Mouse (Mus musculus): ENCODE data around the gene Rai14.

DNA sequence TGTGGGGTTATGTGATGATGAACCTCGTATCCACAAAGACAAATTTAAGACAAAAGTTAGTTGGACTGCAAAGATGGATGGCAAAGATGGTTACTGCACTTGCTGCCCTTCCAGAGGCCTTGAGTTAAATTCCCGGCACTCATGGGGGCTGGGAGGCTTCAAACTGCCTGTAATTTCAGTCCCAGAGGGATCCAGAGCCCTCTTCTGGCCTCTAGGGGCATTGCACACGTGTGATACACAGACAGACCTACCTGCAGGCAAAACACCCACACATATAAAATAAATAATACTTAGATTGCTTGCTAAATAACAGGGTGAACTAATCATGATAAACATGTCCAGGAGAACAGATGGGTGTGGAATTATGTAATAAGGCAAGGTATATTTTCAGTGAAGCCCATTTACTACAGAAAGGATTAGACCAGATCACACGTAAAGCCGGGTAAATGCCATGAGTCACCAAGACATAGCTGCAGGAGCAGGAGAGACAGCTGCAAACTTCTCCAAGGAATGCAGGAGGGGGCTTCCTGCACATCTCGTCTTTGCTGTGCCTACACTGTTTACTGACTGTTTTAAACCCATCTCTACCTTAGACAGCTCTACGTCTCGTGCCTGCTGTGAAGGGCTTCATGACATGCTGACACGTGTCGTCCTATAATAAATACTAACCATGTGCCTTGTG, 5.7 kb downstream of the Rai14 start:
- TF ChIP-seq CTCF (IDR thresholded peaks at IDR 0.05; ENCODE audit: borderline replicate concordance, extremely low read depth, insufficient read depth, insufficient read length) (peak; percentile 12; the same call in 1 of the 2 replicates), POLR2A (IDR thresholded peaks at IDR 0.05; ENCODE audit: borderline replicate concordance, extremely low read depth, insufficient read depth, insufficient read length, poor library complexity, severe bottlenecking) (no peak)
